Comparison of ENCODE assay signal across 34 mouse cellular contexts in genomic region chr7:143999073-143999472, GRCm38 (mm10). TPM values are rescaled to one million over a fixed set of nuclear protein-coding genes. Genes with fewer than 3 reads are reported as not detected.
"Had no signal": no experiment of that assay in that cellular context is flagged by ENCODE, and none has a peak within 500 bp of the region (broad histone marks: within the 10 kb centered on the region; RNA-seq: fewer than 3 reads in every experiment).

No protein-coding gene starts in this region.

- H3K4me1 ChIP-seq: limb, embryonic 10.5 days; limb, embryonic 12.5 days; limb, embryonic 13.5 days; limb, embryonic 15.5 days; liver, embryonic 12.5 days; liver, embryonic 13.5 days; liver, embryonic 15.5 days; lung, embryonic 15.5 days; megakaryocyte, embryonic 14.5 days; midbrain, embryonic 10.5 days; midbrain, embryonic 12.5 days; midbrain, embryonic 13.5 days; midbrain, embryonic 15.5 days had no signal

- H3K36me3 ChIP-seq: limb, embryonic 10.5 days; limb, embryonic 12.5 days; limb, embryonic 13.5 days; limb, embryonic 15.5 days; liver, embryonic 12.5 days; liver, embryonic 13.5 days; liver, embryonic 15.5 days; lung, embryonic 15.5 days; midbrain, embryonic 10.5 days; midbrain, embryonic 12.5 days; midbrain, embryonic 13.5 days; midbrain, embryonic 15.5 days had no signal

- DNase-seq: left cerebral cortex, postnatal 4 days; liver; liver, embryonic 13.5 days; liver, postnatal 0 days; lung, adult 18-20 months; lung, adult 2 months; lung, embryonic 14.5 days; lung, postnatal 10 days; lung, postnatal 14 days; lung, postnatal 36 days; lung, postnatal 4 days; midbrain, embryonic 14.5 days had no signal

- H3K4me3 ChIP-seq: limb, embryonic 10.5 days; limb, embryonic 12.5 days; limb, embryonic 13.5 days; limb, embryonic 15.5 days; liver, embryonic 12.5 days; liver, embryonic 13.5 days; liver, embryonic 15.5 days; lung, embryonic 15.5 days; megakaryocyte, embryonic 14.5 days; midbrain, embryonic 10.5 days; midbrain, embryonic 12.5 days; midbrain, embryonic 13.5 days; midbrain, embryonic 15.5 days; myocyte had no signal

- H3K27ac ChIP-seq: limb, embryonic 10.5 days; limb, embryonic 12.5 days; limb, embryonic 13.5 days; limb, embryonic 15.5 days; liver, embryonic 12.5 days; liver, embryonic 13.5 days; liver, embryonic 14.5 days; liver, embryonic 15.5 days; lung, embryonic 15.5 days; macrophage; midbrain, embryonic 10.5 days; midbrain, embryonic 12.5 days; midbrain, embryonic 13.5 days; midbrain, embryonic 15.5 days had no signal

- H3K9ac ChIP-seq: limb, embryonic 12.5 days; limb, embryonic 13.5 days; limb, embryonic 15.5 days; liver, embryonic 12.5 days; liver, embryonic 13.5 days; liver, embryonic 14.5 days; liver, embryonic 15.5 days; liver, postnatal 0 days; lung, embryonic 14.5 days; lung, embryonic 15.5 days; midbrain, embryonic 12.5 days; midbrain, embryonic 13.5 days; midbrain, embryonic 15.5 days had no signal

- H3K9me3 ChIP-seq: limb, embryonic 10.5 days; limb, embryonic 12.5 days; limb, embryonic 15.5 days; liver, embryonic 12.5 days; liver, embryonic 13.5 days; liver, embryonic 15.5 days; lung, embryonic 15.5 days; megakaryocyte, embryonic 14.5 days had no signal

- H3K27me3 ChIP-seq: limb, embryonic 12.5 days; limb, embryonic 15.5 days; liver, embryonic 12.5 days; liver, embryonic 13.5 days; liver, embryonic 15.5 days; lung, embryonic 15.5 days; midbrain, embryonic 12.5 days; midbrain, embryonic 13.5 days; midbrain, embryonic 15.5 days had no signal

- ATAC-seq: liver, embryonic 12.5 days; liver, postnatal 0 days; lung, postnatal 0 days; midbrain, embryonic 13.5 days; midbrain, embryonic 15.5 days; midbrain, embryonic 16.5 days had no signal

- H3K4me2 ChIP-seq: limb, embryonic 12.5 days; limb, embryonic 13.5 days; limb, embryonic 15.5 days; liver, embryonic 11.5 days; liver, embryonic 12.5 days; liver, embryonic 13.5 days; liver, embryonic 15.5 days; lung, embryonic 14.5 days; lung, embryonic 15.5 days; midbrain, embryonic 11.5 days; midbrain, embryonic 12.5 days; midbrain, embryonic 13.5 days; midbrain, embryonic 15.5 days had no signal

RNA-seq across cellular contexts. Expression of gene Shank2, which starts 2.7 kb away (rescaled TPM):
- total RNA-seq: megakaryocyte progenitor cell, adult 5-6 weeks; megakaryocyte-erythroid progenitor cell, adult 5-6 weeks; monocyte, adult 5-6 weeks had no signal
- polyA plus RNA-seq: macrophage had no signal
